ENCODE assay signal across 8 mouse cellular contexts in the genomic region with DNA sequence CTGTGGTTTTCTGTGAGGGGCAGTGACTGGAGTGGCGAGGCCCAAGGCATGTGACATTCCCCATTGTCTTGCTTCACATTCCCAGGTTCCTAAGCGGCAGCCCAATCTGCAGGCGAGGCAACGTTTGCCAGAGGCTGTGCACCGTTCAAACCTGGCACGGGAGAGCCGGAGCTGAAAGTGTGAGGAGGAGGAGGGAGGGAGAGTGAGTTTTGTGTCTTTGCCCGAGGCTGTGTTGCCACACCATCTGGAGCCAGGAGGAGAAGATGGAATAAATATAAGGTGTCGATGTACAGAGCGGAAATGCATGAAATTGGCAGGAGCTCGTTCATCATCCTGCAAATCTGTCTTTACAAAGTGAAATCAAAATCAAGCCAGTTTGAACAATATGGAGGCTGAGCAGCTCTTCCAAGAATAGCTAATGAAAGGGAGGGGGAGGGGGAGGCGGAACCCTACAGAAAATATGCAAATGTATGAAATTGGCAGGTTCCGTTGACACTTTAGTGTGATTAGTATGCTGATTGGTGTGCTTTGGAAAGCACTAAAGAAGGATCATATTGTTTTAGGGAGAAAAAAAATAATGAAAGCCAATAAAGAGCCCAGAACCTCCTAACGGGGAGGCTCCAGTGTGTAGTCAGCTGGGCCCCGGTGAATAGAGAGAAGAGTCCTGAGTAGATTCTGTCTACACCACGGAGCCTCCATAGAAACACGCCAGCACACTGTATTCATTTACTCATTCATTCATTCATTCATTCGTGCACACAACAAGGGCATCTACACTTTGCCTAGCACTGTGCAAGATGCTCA. TPM values are rescaled to one million over a fixed set of nuclear protein-coding genes. Genes with fewer than 3 reads are reported as not detected.
A peak's percentile ranks its signal among the peaks of the same experiment; 100 is the strongest.
DNase-seq lines count a peak whose midpoint lies in the region; ATAC-seq lines count a peak whose summit lies in the region.
"Had no signal": no experiment of that assay in that cellular context is flagged by ENCODE, and none has a peak within 500 bp of the region (broad histone marks: within the 10 kb centered on the region; RNA-seq: fewer than 3 reads in every experiment).

No protein-coding gene starts in this region.

- H3K27ac ChIP-seq in forebrain, embryonic 12.5 days = peak overlapping the region; percentile 95
- H3K27ac ChIP-seq in neural tube, embryonic 14.5 days (ENCODE audit: low read depth, low read length) = peak overlapping the region; percentile 70
- H3K27ac ChIP-seq in intestine, embryonic 16.5 days (ENCODE audit: low read length) = no peak overlapping the region

- ATAC-seq in forebrain, embryonic 12.5 days (ENCODE audit: low FRiP score) = peak; percentile 81
- peak; percentile 36 for ATAC-seq in neural tube, embryonic 14.5 days (ENCODE audit: low read depth)
- ATAC-seq in intestine, embryonic 16.5 days = no peak

- H3K4me2 ChIP-seq in forebrain, embryonic 12.5 days = peak overlapping the region; percentile 35
- no peak overlapping the region for H3K4me2 ChIP-seq in neural tube, embryonic 14.5 days (ENCODE audit: low read depth, low read length)
- H3K4me2 ChIP-seq in intestine, embryonic 16.5 days (ENCODE audit: low read depth, low read length) = no peak overlapping the region

- H3K4me1 ChIP-seq in forebrain, embryonic 12.5 days = peaks cover 43% of the 10 kb centered on the region
- peaks cover 4% of the 10 kb centered on the region; the same call in 1 of the 2 replicates for H3K4me1 ChIP-seq in neural tube, embryonic 14.5 days (ENCODE audit: control insufficient read depth, insufficient read depth, low read length)
- H3K4me1 ChIP-seq in intestine, embryonic 16.5 days (ENCODE audit: control insufficient read depth, insufficient read depth, low read length) = no peaks in the 10 kb centered on the region

- WGBS in forebrain, embryonic 12.5 days = 18% methylated on average over 18 of the region's 18 CpGs
- 21% methylated on average over 18 of the region's 18 CpGs for WGBS in neural tube, embryonic 14.5 days
- WGBS in intestine, embryonic 16.5 days = 64% methylated on average over 18 of the region's 18 CpGs

- H3K9me3 ChIP-seq in forebrain, embryonic 12.5 days = no peaks in the 10 kb centered on the region
- H3K9me3 ChIP-seq in neural tube, embryonic 14.5 days (ENCODE audit: control insufficient read depth, low read length) = no peaks in the 10 kb centered on the region
- H3K9me3 ChIP-seq in intestine, embryonic 16.5 days (ENCODE audit: control insufficient read depth, low read length) = no peaks in the 10 kb centered on the region

- peaks cover 15% of the 10 kb centered on the region; the same call in 1 of the 2 replicates for H3K27me3 ChIP-seq in forebrain, embryonic 12.5 days
- no peaks in the 10 kb centered on the region for H3K27me3 ChIP-seq in neural tube, embryonic 14.5 days (ENCODE audit: control insufficient read depth, insufficient read depth, low read length)
- no peaks in the 10 kb centered on the region for H3K27me3 ChIP-seq in intestine, embryonic 16.5 days (replicated peaks; ENCODE audit: control insufficient read depth, insufficient read depth, low read length)

- no peak overlapping the region for H3K4me3 ChIP-seq in forebrain, embryonic 12.5 days (replicated peaks)
- H3K4me3 ChIP-seq in neural tube, embryonic 14.5 days (ENCODE audit: low read depth, low read length) = no peak overlapping the region
- no peak overlapping the region for H3K4me3 ChIP-seq in intestine, embryonic 16.5 days (ENCODE audit: low read length)

- no peak overlapping the region for H3K9ac ChIP-seq in forebrain, embryonic 12.5 days
- no peak overlapping the region for H3K9ac ChIP-seq in neural tube, embryonic 14.5 days (replicated peaks; ENCODE audit: low read depth, low read length)
- no peak overlapping the region for H3K9ac ChIP-seq in intestine, embryonic 16.5 days (ENCODE audit: low read depth, low read length)

- DNase-seq in cerebellum, postnatal 10 days = peak; percentile 82 to 90
- peak; percentile 80 to 84 for DNase-seq in layer of hippocampus, postnatal 14 days (ENCODE audit: low spot score in 2 of 2)
- DNase-seq in kidney, postnatal 14 days = no peak
- DNase-seq in lung, adult 18-20 months = no peak

- H3K36me3 ChIP-seq in forebrain, embryonic 12.5 days (replicated peaks) = no peaks in the 10 kb centered on the region
- H3K36me3 ChIP-seq in neural tube, embryonic 14.5 days (ENCODE audit: control insufficient read depth, insufficient read depth, low read length) = no peaks in the 10 kb centered on the region
- no peaks in the 10 kb centered on the region for H3K36me3 ChIP-seq in intestine, embryonic 16.5 days (ENCODE audit: control insufficient read depth, insufficient read depth, low read length)

RNA-seq across cellular contexts. Expression of a gene that starts 42.1 kb away (rescaled TPM):
- not detected in 2 replicates for polyA plus RNA-seq in forebrain, embryonic 12.5 days (2016; fragmentation: Nextera tagmentation; extraction: Ambion mirVana)
- total RNA-seq in layer of hippocampus, postnatal 14 days (2021) = not detected
- polyA plus RNA-seq in neural tube, embryonic 14.5 days (2014; fragmentation: Nextera tagmentation; extraction: Ambion mirVana) = 0.05 TPM in 1 of 2 replicates, not detected in the other
- 0.02 and 0.11 TPM in 2 replicates for polyA plus RNA-seq in intestine, embryonic 16.5 days (2015; fragmentation: Nextera tagmentation; extraction: Ambion mirVana)
- polyA plus RNA-seq: liver, embryonic 16.5 days had no signal

RNA-seq across cellular contexts. Expression of a gene that starts 47.2 kb away (rescaled TPM):
- 61.4 and 62.7 TPM in 2 replicates for polyA plus RNA-seq in forebrain, embryonic 12.5 days (2016; fragmentation: Nextera tagmentation; extraction: Ambion mirVana)
- total RNA-seq in layer of hippocampus, postnatal 14 days (2021) = 10 to 100 TPM; 28.3 to 29.3 TPM
- 42.6 and 47.1 TPM in 2 replicates for polyA plus RNA-seq in neural tube, embryonic 14.5 days (2014; fragmentation: Nextera tagmentation; extraction: Ambion mirVana)
- polyA plus RNA-seq in intestine, embryonic 16.5 days (2015; fragmentation: Nextera tagmentation; extraction: Ambion mirVana) = 40.7 and 45.6 TPM in 2 replicates

Comparison
In these comparisons a context has a peak if more than half of its experiments do, and no peak if none do; other contexts are left out.
1. DNase-seq: peak in cerebellum, postnatal 10 days (2 of 2) and layer of hippocampus, postnatal 14 days (2 of 2); none in kidney, postnatal 14 days (single experiment) and lung, adult 18-20 months (0 of 2).